Mouse (Mus musculus) erythroblast, embryonic 14.5 days (primary cell): ENCODE data around the gene Gm43638.

Source experiments
- GATA1 ChIP-seq: IDR thresholded peaks from 2 replicates; pipeline ENCODE4 v1.6.1; 2012; ENCODE audit warnings: low read length, inconsistent platforms, mixed read lengths
- TAL1 ChIP-seq: IDR thresholded peaks from 3 replicates; pipeline ENCODE4 v1.6.1; 2012; ENCODE audit warnings: low read length, inconsistent platforms, mixed read lengths

DNA sequence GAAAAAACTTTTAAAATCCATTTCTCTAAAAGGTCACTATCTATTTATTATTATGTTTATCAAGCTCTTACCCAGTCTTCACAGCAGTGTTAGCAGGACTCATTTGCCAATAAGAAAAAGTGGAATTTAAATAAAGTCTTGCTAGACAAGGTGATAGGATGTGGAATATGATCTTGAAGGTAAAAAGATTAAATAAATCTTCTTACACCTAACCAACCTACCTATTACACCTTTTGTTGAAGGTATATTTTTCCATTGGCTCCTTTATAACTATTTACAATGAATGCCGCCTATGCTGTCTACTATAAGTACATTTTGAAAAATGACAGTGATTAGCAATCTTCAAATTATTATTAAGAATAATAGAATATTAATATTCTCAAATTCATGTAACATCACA is 4.2 kb upstream of the Gm43638 start, which contains the start of gene Ugt2a1:
- TF ChIP-seq TAL1, result no peak
- no peak for TF ChIP-seq GATA1
